Mouse (Mus musculus): Measurements from ENCODE around the gene Grem2. TPM values are rescaled to one million over a fixed set of nuclear protein-coding genes. Genes with fewer than 3 reads are reported as not detected.

Gene Grem2
- polyA plus RNA-seq (2017; shearing (Covaris generic)): not detected

- ATAC-seq: no peak
Measured at GRCm38 (mm10) chr1:174921298-174921955, at the start of gene Grem2. Grem2 (minus strand) TSS chr1:174921819.

GRCm38 (mm10) chr1:174959837-174960236 lies 38.2 kb upstream of the Grem2 start:
- ATAC-seq: no peak

- ATAC-seq: no peak
Measured at GRCm38 (mm10) chr1:174931003-174931619, 9.5 kb upstream of the Grem2 start.

- ATAC-seq: no peak
Measured at GRCm38 (mm10) chr1:174929459-174930181, 8.0 kb upstream of the Grem2 start.

GRCm38 (mm10) chr1:174918949-174919348 lies 2.7 kb downstream of the Grem2 start:
- no peak for ATAC-seq

- ATAC-seq: no peak
Measured at GRCm38 (mm10) chr1:174918236-174918870, 3.3 kb downstream of the Grem2 start.

- no peak for ATAC-seq
Measured at GRCm38 (mm10) chr1:174909834-174910233, 11.8 kb downstream of the Grem2 start.

- no peak for ATAC-seq
Measured at GRCm38 (mm10) chr1:174908232-174908631, 13.4 kb downstream of the Grem2 start.

- ATAC-seq: no peak
Measured at GRCm38 (mm10) chr1:174907637-174908036, 14.0 kb downstream of the Grem2 start.

- no peak for ATAC-seq
Measured at GRCm38 (mm10) chr1:174902755-174903154, 18.9 kb downstream of the Grem2 start.

GRCm38 (mm10) chr1:174892471-174892870 lies 29.1 kb downstream of the Grem2 start:
- no peak for ATAC-seq

- ATAC-seq: no peak
Measured at GRCm38 (mm10) chr1:174888684-174889405, 32.8 kb downstream of the Grem2 start.

GRCm38 (mm10) chr1:174888073-174888472 lies 33.5 kb downstream of the Grem2 start:
- ATAC-seq: no peak

GRCm38 (mm10) chr1:174882496-174882895 lies 39.1 kb downstream of the Grem2 start:
- ATAC-seq: no peak

GRCm38 (mm10) chr1:174875173-174875572 lies 46.4 kb downstream of the Grem2 start:
- ATAC-seq: no peak

GRCm38 (mm10) chr1:174860407-174861118 lies 61.1 kb downstream of the Grem2 start:
- no peak for ATAC-seq

- no peak for ATAC-seq
Measured at GRCm38 (mm10) chr1:174856188-174856587, 65.4 kb downstream of the Grem2 start.

- ATAC-seq: no peak
Measured at GRCm38 (mm10) chr1:174844786-174845185, 76.8 kb downstream of the Grem2 start.

GRCm38 (mm10) chr1:174836861-174837260 lies 84.8 kb downstream of the Grem2 start:
- ATAC-seq: no peak

GRCm38 (mm10) chr1:174826562-174826961 lies 95.1 kb downstream of the Grem2 start:
- no peak for ATAC-seq

GRCm38 (mm10) chr1:174811846-174812245 lies 109.8 kb downstream of the Grem2 start:
- ATAC-seq: no peak

GRCm38 (mm10) chr1:174788617-174789016 lies 133.0 kb downstream of the Grem2 start:
- no peak for ATAC-seq
